Mouse (Mus musculus) G1E (cell line): ENCODE measurements at regions not wholly inside any gene's neighbourhood (a gene's known extent, or its start where the extent isn't known, plus 50 kb on each side); places are given as distances from the start of the nearest gene placed in this dataset.

Experiments used
- ATAC-seq: 2 replicates; pipeline ENCODE4 v1.8.0; 2016; ENCODE audit warnings: mild to moderate bottlenecking; ENCODE audit not compliant: insufficient number of reproducible peaks, poor library complexity, low FRiP score, severe bottlenecking; ENCODE audit errors: extremely low read depth
- DNase-seq: peaks from one replicate; pipeline ENCODE4 v3.0.0; 2012; ENCODE audit warnings: low spot score
- H3K27me3 ChIP-seq: 2 replicates; pipeline ENCODE4 v1.6.1; 2012; ENCODE audit warnings: mild to moderate bottlenecking, low read length, inconsistent platforms; ENCODE audit not compliant: insufficient read depth
- H3K36me3 ChIP-seq: replicated peaks from 2 replicates; pipeline ENCODE3; 2012; ENCODE audit warnings: mild to moderate bottlenecking, inconsistent platforms
- H3K4me1 ChIP-seq: 2 replicates; pipeline ENCODE4 v1.6.1; 2012; ENCODE audit warnings: low read depth, low read length, inconsistent platforms, mixed read lengths; ENCODE audit not compliant: insufficient read depth
- H3K4me3 ChIP-seq: 2 replicates; pipeline ENCODE4 v1.5.1; 2012; ENCODE audit warnings: low read depth, mild to moderate bottlenecking, inconsistent platforms, low read length, moderate library complexity, mixed read lengths
- H3K9me3 ChIP-seq: replicated peaks from 2 replicates; pipeline ENCODE4 v1.6.1; 2012; ENCODE audit warnings: inconsistent platforms
- CTCF ChIP-seq: IDR thresholded peaks from 2 replicates; pipeline ENCODE4 v1.5.1; 2012; ENCODE audit warnings: low read depth, low read length, inconsistent platforms, mixed read lengths
- GATA1 ChIP-seq: IDR thresholded peaks from 2 replicates; pipeline ENCODE4 v1.6.1; 2012; ENCODE audit warnings: borderline replicate concordance, low read length, inconsistent platforms, mixed read lengths
- GATA2 ChIP-seq: IDR thresholded peaks from 2 replicates; pipeline ENCODE4 v1.6.1; 2012; ENCODE audit warnings: low read depth, low read length, inconsistent platforms, borderline replicate concordance
- POLR2AphosphoS5 ChIP-seq: IDR thresholded peaks from 2 replicates; pipeline ENCODE4 v1.6.1; 2012; ENCODE audit warnings: low read depth, low read length, inconsistent platforms; ENCODE audit not compliant: insufficient replicate concordance
- TAL1 ChIP-seq: conservative IDR thresholded peaks from 2 replicates; pipeline ENCODE4 v1.6.1; 2012; ENCODE audit warnings: low read depth, low read length, inconsistent platforms, mixed read lengths

- H3K36me3 ChIP-seq, result no peaks in the 10 kb centered on the region
- H3K27me3 ChIP-seq, result no peaks in the 10 kb centered on the region
- peaks cover 38% of the 10 kb centered on the region for H3K9me3 ChIP-seq
- no peak overlapping the region for H3K4me3 ChIP-seq
- H3K4me1 ChIP-seq, result no peaks in the 10 kb centered on the region
- DNase-seq (no peak), ATAC-seq (no peak)
- TF ChIP-seq TAL1, result no peak
- TF ChIP-seq CTCF, result no peak
- no peak for TF ChIP-seq GATA2
- TF ChIP-seq GATA1, result no peak
- TF ChIP-seq POLR2AphosphoS5, result no peak
These were observed 136.5 kb downstream of the Barhl2 start for GRCm38 (mm10) chr5:106321426-106321825.

GRCm38 (mm10) chr5:106321023-106321422, 136.9 kb downstream of the Barhl2 start:
- Histone ChIP-seq H3K4me1 (no peaks in the 10 kb centered on the region), H3K9me3 (peaks cover 42% of the 10 kb centered on the region), H3K4me3 (no peak overlapping the region), H3K27me3 (no peaks in the 10 kb centered on the region), H3K36me3 (no peaks in the 10 kb centered on the region)
- ATAC-seq, result no peak
- DNase-seq, result no peak
- TF ChIP-seq CTCF, result no peak
- no peak for TF ChIP-seq GATA2
- TF ChIP-seq POLR2AphosphoS5, result no peak
- TF ChIP-seq GATA1, result no peak
- no peak for TF ChIP-seq TAL1

- no peak for TF ChIP-seq GATA1
- no peak for TF ChIP-seq GATA2
- no peak for TF ChIP-seq POLR2AphosphoS5
- no peak for TF ChIP-seq TAL1
- no peak for TF ChIP-seq CTCF
- H3K27me3 ChIP-seq, result no peaks in the 10 kb centered on the region
- no peaks in the 10 kb centered on the region for H3K4me1 ChIP-seq
- peaks cover 42% of the 10 kb centered on the region for H3K9me3 ChIP-seq
- ATAC-seq (no peak), DNase-seq (no peak)
- no peak overlapping the region for H3K4me3 ChIP-seq
- H3K36me3 ChIP-seq, result no peaks in the 10 kb centered on the region
These were observed 137.9 kb downstream of the Barhl2 start for GRCm38 (mm10) chr5:106320039-106320438.

DNA sequence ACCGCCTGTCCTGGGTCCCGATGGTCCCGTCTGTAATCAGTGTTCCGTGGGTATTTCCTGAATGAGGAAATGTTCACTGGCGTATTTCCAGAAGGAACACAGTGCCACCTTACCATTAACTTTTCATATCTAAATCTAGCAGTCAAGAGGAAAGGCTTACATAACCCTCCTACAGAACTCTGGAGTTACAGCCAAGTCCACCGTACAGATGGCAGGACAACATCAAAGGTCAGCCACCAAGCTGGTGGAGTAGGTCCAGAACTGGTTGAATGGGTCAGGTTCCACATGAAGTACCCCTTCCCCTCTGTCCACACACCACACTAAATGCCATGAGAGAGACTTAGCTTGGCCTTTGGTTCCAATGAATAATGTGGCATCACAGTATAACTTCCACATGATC, 139.7 kb downstream of the Barhl2 start:
- DNase-seq (no peak), ATAC-seq (no peak)
- Histone ChIP-seq H3K4me3 (no peak overlapping the region), H3K4me1 (no peaks in the 10 kb centered on the region), H3K9me3 (peaks cover 50% of the 10 kb centered on the region), H3K36me3 (no peaks in the 10 kb centered on the region), H3K27me3 (no peaks in the 10 kb centered on the region)
- TF ChIP-seq CTCF, result no peak

GRCm38 (mm10) chr5:106313874-106314273, 144.1 kb downstream of the Barhl2 start:
- Histone ChIP-seq H3K4me1 (no peaks in the 10 kb centered on the region), H3K36me3 (no peaks in the 10 kb centered on the region), H3K27me3 (no peaks in the 10 kb centered on the region), H3K4me3 (no peak overlapping the region), H3K9me3 (peaks cover 31% of the 10 kb centered on the region)
- DNase-seq (no peak), ATAC-seq (no peak)
- TF ChIP-seq GATA1, result no peak
- no peak for TF ChIP-seq TAL1
- no peak for TF ChIP-seq CTCF
- no peak for TF ChIP-seq GATA2
- no peak for TF ChIP-seq POLR2AphosphoS5

- Histone ChIP-seq H3K4me1 (no peaks in the 10 kb centered on the region), H3K36me3 (no peaks in the 10 kb centered on the region), H3K9me3 (peaks cover 49% of the 10 kb centered on the region), H3K27me3 (no peaks in the 10 kb centered on the region), H3K4me3 (no peak overlapping the region)
- TF ChIP-seq CTCF, result no peak
- no peak for TF ChIP-seq POLR2AphosphoS5
- TF ChIP-seq GATA2, result no peak
- no peak for TF ChIP-seq GATA1
- no peak for TF ChIP-seq TAL1
- DNase-seq, result no peak
- ATAC-seq, result no peak
These were observed 156.6 kb downstream of the Barhl2 start for GRCm38 (mm10) chr5:106301372-106301771.

- Histone ChIP-seq H3K27me3 (no peaks in the 10 kb centered on the region), H3K9me3 (peaks cover 60% of the 10 kb centered on the region), H3K4me1 (no peaks in the 10 kb centered on the region), H3K36me3 (no peaks in the 10 kb centered on the region), H3K4me3 (no peak overlapping the region)
- no peak for TF ChIP-seq POLR2AphosphoS5
- TF ChIP-seq GATA1, result no peak
- TF ChIP-seq TAL1, result no peak
- TF ChIP-seq GATA2, result no peak
- no peak for TF ChIP-seq CTCF
- DNase-seq (no peak), ATAC-seq (no peak)
These were observed 161.2 kb downstream of the Barhl2 start for GRCm38 (mm10) chr5:106296721-106297120.
